Mouse (Mus musculus): Measurements from ENCODE around the gene Tmcc3. TPM values are rescaled to one million over a fixed set of nuclear protein-coding genes. Genes with fewer than 3 reads are reported as not detected.

Gene Tmcc3
- polyA plus RNA-seq, 1 experiment = 6.2 TPM

DNA sequence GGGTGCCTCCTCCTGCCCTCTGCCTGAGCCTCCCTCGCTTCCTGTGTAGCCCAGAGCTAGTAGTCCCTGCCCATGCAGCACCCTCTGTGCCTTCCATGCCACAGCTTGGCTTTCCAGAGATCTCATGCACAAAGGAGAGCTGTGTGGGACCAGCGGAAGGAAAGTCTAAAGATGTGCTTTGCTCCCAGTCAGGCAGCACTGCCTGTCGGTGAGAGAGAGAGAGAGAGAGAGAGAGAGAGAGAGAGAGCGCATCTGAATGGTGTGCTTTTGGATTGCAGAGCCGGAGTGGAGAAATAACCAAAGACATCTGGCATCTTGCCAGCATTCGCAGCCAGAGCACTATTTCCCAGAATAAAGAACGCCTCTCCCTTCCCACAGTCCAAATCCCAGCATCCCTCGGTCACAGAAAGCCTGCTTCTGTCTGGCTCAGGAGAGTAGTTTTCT, 182.7 kb downstream of the Tmcc3 start:
- Histone ChIP-seq H3K4me1 (ENCODE audit: control insufficient read depth, insufficient read depth, insufficient read length) (no peaks in the 10 kb centered on the region), H3K36me3 (ENCODE audit: control insufficient read depth, insufficient read depth, low read length) (no peaks in the 10 kb centered on the region), H3K4me3 (ENCODE audit: extremely low read depth, insufficient read depth, insufficient read length) (no peak overlapping the region), H3K27me3 (ENCODE audit: control insufficient read depth, insufficient read depth, low read length) (no peaks in the 10 kb centered on the region), H3K27ac (ENCODE audit: insufficient read depth, low read length) (no peak overlapping the region)
- no peak for DNase-seq (ENCODE audit: low read depth in 1 of 2, low spot score in 2 of 2)
- 79% methylated on average over 8 of the region's 8 CpGs for WGBS
- TF ChIP-seq POLR2A (IDR thresholded peaks at IDR 0.05; ENCODE audit: low read depth, low read length) (no peak), CTCF (IDR thresholded peaks at IDR 0.05; ENCODE audit: extremely low read depth, insufficient read depth, insufficient read length, insufficient replicate concordance) (no peak)

- Histone ChIP-seq H3K4me1 (ENCODE audit: control insufficient read depth, insufficient read depth, insufficient read length) (no peaks in the 10 kb centered on the region), H3K27me3 (ENCODE audit: control insufficient read depth, insufficient read depth, low read length) (no peaks in the 10 kb centered on the region), H3K36me3 (ENCODE audit: control insufficient read depth, insufficient read depth, low read length) (no peaks in the 10 kb centered on the region), H3K27ac (ENCODE audit: insufficient read depth, low read length) (no peak overlapping the region), H3K4me3 (ENCODE audit: extremely low read depth, insufficient read depth, insufficient read length) (no peak overlapping the region)
- TF ChIP-seq POLR2A (IDR thresholded peaks at IDR 0.05; ENCODE audit: low read depth, low read length) = no peak
- no peak for TF ChIP-seq CTCF (IDR thresholded peaks at IDR 0.05; ENCODE audit: extremely low read depth, insufficient read depth, insufficient read length, insufficient replicate concordance)
- 84% methylated on average over 7 of the region's 7 CpGs for WGBS
- no peak for DNase-seq (ENCODE audit: low read depth in 1 of 2, low spot score in 2 of 2)
Measured at GRCm38 (mm10) chr10:94495496-94496235, 183.9 kb downstream of the Tmcc3 start.

- Histone ChIP-seq H3K27me3 (ENCODE audit: control insufficient read depth, insufficient read depth, low read length) (no peaks in the 10 kb centered on the region), H3K36me3 (ENCODE audit: control insufficient read depth, insufficient read depth, low read length) (no peaks in the 10 kb centered on the region), H3K4me1 (ENCODE audit: control insufficient read depth, insufficient read depth, insufficient read length) (no peaks in the 10 kb centered on the region), H3K27ac (ENCODE audit: insufficient read depth, low read length) (no peak overlapping the region), H3K4me3 (ENCODE audit: extremely low read depth, insufficient read depth, insufficient read length) (no peak overlapping the region)
- TF ChIP-seq POLR2A (IDR thresholded peaks at IDR 0.05; ENCODE audit: low read depth, low read length) = no peak
- TF ChIP-seq CTCF (IDR thresholded peaks at IDR 0.05; ENCODE audit: extremely low read depth, insufficient read depth, insufficient read length, insufficient replicate concordance) = no peak
- DNase-seq (ENCODE audit: low read depth in 1 of 2, low spot score in 2 of 2) = no peak
- 86% methylated on average over 8 of the region's 8 CpGs for WGBS
Measured at GRCm38 (mm10) chr10:94496826-94497440, 185.2 kb downstream of the Tmcc3 start.

GRCm38 (mm10) chr10:94500210-94500876, 188.6 kb downstream of the Tmcc3 start:
- no peak overlapping the region for H3K4me3 ChIP-seq (ENCODE audit: extremely low read depth, insufficient read depth, insufficient read length)
- TF ChIP-seq POLR2A (IDR thresholded peaks at IDR 0.05; ENCODE audit: low read depth, low read length) = no peak
- TF ChIP-seq CTCF (IDR thresholded peaks at IDR 0.05; ENCODE audit: extremely low read depth, insufficient read depth, insufficient read length, insufficient replicate concordance) = no peak
- 77% methylated on average over 16 of the region's 16 CpGs for WGBS
- DNase-seq (ENCODE audit: low read depth in 1 of 2, low spot score in 2 of 2) = no peak
- no peaks in the 10 kb centered on the region for H3K36me3 ChIP-seq (ENCODE audit: control insufficient read depth, insufficient read depth, low read length)
- H3K27ac ChIP-seq (ENCODE audit: insufficient read depth, low read length) = no peak overlapping the region
- no peaks in the 10 kb centered on the region for H3K4me1 ChIP-seq (ENCODE audit: control insufficient read depth, insufficient read depth, insufficient read length)
- H3K27me3 ChIP-seq (ENCODE audit: control insufficient read depth, insufficient read depth, low read length) = no peaks in the 10 kb centered on the region

DNA sequence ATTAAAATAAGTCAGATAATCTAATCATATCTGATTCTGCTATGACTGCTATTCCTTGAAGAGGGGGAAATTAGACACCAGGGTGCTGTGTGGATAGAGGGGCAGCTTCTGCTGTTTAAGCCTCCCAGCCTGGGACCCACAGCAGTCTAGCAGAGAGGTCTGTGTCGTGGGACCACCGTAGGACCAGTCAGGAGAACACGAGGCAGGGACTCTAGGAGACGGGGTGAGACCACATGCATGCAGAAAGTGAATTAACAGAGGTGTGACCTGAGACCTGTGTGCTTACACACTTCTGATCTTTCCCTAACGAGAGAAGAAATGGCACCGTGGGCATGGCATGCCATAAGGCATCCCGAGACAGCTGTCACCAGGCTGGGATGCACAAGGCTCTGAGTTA, 189.1 kb downstream of the Tmcc3 start:
- Histone ChIP-seq H3K27ac (ENCODE audit: insufficient read depth, low read length) (no peak overlapping the region), H3K4me1 (ENCODE audit: control insufficient read depth, insufficient read depth, insufficient read length) (no peaks in the 10 kb centered on the region), H3K36me3 (ENCODE audit: control insufficient read depth, insufficient read depth, low read length) (no peaks in the 10 kb centered on the region), H3K27me3 (ENCODE audit: control insufficient read depth, insufficient read depth, low read length) (no peaks in the 10 kb centered on the region), H3K4me3 (ENCODE audit: extremely low read depth, insufficient read depth, insufficient read length) (no peak overlapping the region)
- no peak for DNase-seq (ENCODE audit: low read depth in 1 of 2, low spot score in 2 of 2)
- 92% methylated on average over 7 of the region's 7 CpGs for WGBS
- TF ChIP-seq POLR2A (IDR thresholded peaks at IDR 0.05; ENCODE audit: low read depth, low read length) = no peak
- no peak for TF ChIP-seq CTCF (IDR thresholded peaks at IDR 0.05; ENCODE audit: extremely low read depth, insufficient read depth, insufficient read length, insufficient replicate concordance)

DNA sequence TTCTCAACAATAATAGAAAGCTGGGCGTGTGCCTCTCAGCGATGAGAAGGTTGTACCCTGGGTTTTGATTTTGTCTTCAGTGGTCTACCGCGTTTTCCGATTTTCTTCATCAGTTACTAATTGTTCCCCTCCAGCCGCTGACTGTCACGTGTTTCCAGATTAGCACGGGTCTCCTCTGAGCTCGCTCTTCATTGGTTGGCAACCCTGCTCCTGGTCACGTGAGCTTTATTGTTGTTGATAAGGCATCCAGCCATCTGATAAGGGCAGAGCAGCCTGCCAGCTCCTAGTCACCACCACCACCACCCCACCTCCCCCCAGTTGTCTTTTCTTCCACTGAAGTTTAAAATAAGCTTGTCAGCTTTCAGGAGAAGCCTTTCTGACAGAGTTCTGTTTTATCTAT, 190.0 kb downstream of the Tmcc3 start:
- Histone ChIP-seq H3K36me3 (ENCODE audit: control insufficient read depth, insufficient read depth, low read length) (no peaks in the 10 kb centered on the region), H3K4me1 (ENCODE audit: control insufficient read depth, insufficient read depth, insufficient read length) (no peaks in the 10 kb centered on the region), H3K27ac (ENCODE audit: insufficient read depth, low read length) (no peak overlapping the region), H3K4me3 (ENCODE audit: extremely low read depth, insufficient read depth, insufficient read length) (no peak overlapping the region), H3K27me3 (ENCODE audit: control insufficient read depth, insufficient read depth, low read length) (no peaks in the 10 kb centered on the region)
- 87% methylated on average over 10 of the region's 10 CpGs for WGBS
- no peak for DNase-seq (ENCODE audit: low read depth in 1 of 2, low spot score in 2 of 2)
- TF ChIP-seq POLR2A (IDR thresholded peaks at IDR 0.05; ENCODE audit: low read depth, low read length) (no peak), CTCF (IDR thresholded peaks at IDR 0.05; ENCODE audit: extremely low read depth, insufficient read depth, insufficient read length, insufficient replicate concordance) (no peak)
